Mouse (Mus musculus) central nervous system, embryonic 14 days (tissue): ENCODE measurements around the gene Kif16b. TPM values are rescaled to one million over a fixed set of nuclear protein-coding genes. Genes with fewer than 3 reads are reported as not detected.

Experiments used
- polyA plus RNA-seq: library from polyadenylated mRNA; depleted of rRNA; stranded (reverse); fragments of >200 nt; gene quantifications from 2 replicates; pipeline ENCODE4 v1.2.3, GENCODE M21; 2012; rRNA removed

The Kif16b gene
- 3.9 and 4.8 TPM in 2 replicates for polyA plus RNA-seq

GRCm38 (mm10) chr2:142900862-142901805 is at the start of gene Kif16b:
Gene Kif16b (minus strand): TSS chr2:142901531.

Other genes starting within 250 kb of the Kif16b start
- gene Snrpb2, start 161.5 kb upstream of the Kif16b start, polyA plus RNA-seq = 56.8 and 71.8 TPM in 2 replicates
- 2.2 and 16.4 TPM in 2 replicates for gene Otor, start 176.9 kb upstream of the Kif16b start, polyA plus RNA-seq